Mouse (Mus musculus): ENCODE data around the gene Grasp. TPM values are rescaled to one million over a fixed set of nuclear protein-coding genes. Genes with fewer than 3 reads are reported as not detected.

Grasp gene
- total RNA-seq, 2 experiments from 2014 or later: 8.7 to 9.7 TPM

GRCm38 (mm10) chr15:101274380-101274779 lies 50.4 kb downstream of the Grasp start:
- DNase-seq: no peak

- no peak for DNase-seq
These were observed 53.4 kb downstream of the Grasp start for GRCm38 (mm10) chr15:101277351-101277899.

GRCm38 (mm10) chr15:101278589-101278988 lies 54.6 kb downstream of the Grasp start:
- DNase-seq: no peak

- DNase-seq: no peak
These were observed 55.5 kb downstream of the Grasp start for GRCm38 (mm10) chr15:101279430-101279999.

Small RNA genes within 50 kb of the gene (microRNA-seq; reads per million reads assigned to microRNA genes)
- 0.27 to 1.9 reads per million in 2 experiments for gene Mir6962

Other genes starting within 250 kb of the Grasp start
- not detected for gene Gm47841, start 176.8 kb upstream of the Grasp start, total RNA-seq (2021)
- gene Fignl2, start 145.6 kb upstream of the Grasp start, total RNA-seq (2021): 1 to 10 TPM; 1.1 to 1.2 TPM
- not detected for gene Ankrd33, start 108.4 kb upstream of the Grasp start, total RNA-seq (2021)
- gene Acvrl1, start 95.7 kb upstream of the Grasp start, total RNA-seq (2021): 10 to 100 TPM; 26.5 to 27.9 TPM
- 10 to 100 TPM in 1 of 2 experiments, 1 to 10 TPM in 1; 9.8 to 10.3 TPM for gene Acvr1b, start 50.1 kb upstream of the Grasp start, total RNA-seq (2021)
- 10 to 100 TPM in 1 of 2 experiments, 1 to 10 TPM in 1; 7.7 to 10.5 TPM for gene Nr4a1, start 30.1 kb downstream of the Grasp start, total RNA-seq (2021)
- gene Atg101, start 60.1 kb downstream of the Grasp start, total RNA-seq (2021): 10 to 100 TPM; 20.0 to 21.3 TPM
- 1 to 10 TPM in 1 of 2 experiments, under 1 TPM in 1; 0.69 to 1.1 TPM for gene 6030408B16Rik, start 69.0 kb downstream of the Grasp start, total RNA-seq (2021)
- 1 to 10 TPM; 2.0 to 3.2 TPM for gene Krt80, start 146.0 kb downstream of the Grasp start, total RNA-seq (2021)
- 1 to 10 TPM; 1.9 to 4.1 TPM for gene Krt7, start 186.9 kb downstream of the Grasp start, total RNA-seq (2021)
- not detected for gene Krt87, start 214.6 kb downstream of the Grasp start, total RNA-seq (2021)
- not detected for gene Krt88, start 223.6 kb downstream of the Grasp start, total RNA-seq (2021)
- gene Krt81, start 239.6 kb downstream of the Grasp start, total RNA-seq (2021): not detected
- not detected for gene Krt86, start 249.3 kb downstream of the Grasp start, total RNA-seq (2021)

Data from heart, adult 18-20 months (tissue).